Mouse (Mus musculus) MEL (cell line): Measurements from ENCODE around the gene Kctd5.

Experiments used
- CTCF ChIP-seq, 3 experiments: IDR thresholded peaks in 2 of 3; conservative IDR thresholded peaks in 1 of 3; 2 replicates each; pipeline ENCODE4 v1.5.1; 2011 to 2012; ENCODE audit warnings: low read length in 3 of 3, low read depth in 2 of 3, mild to moderate bottlenecking in 2 of 3, improper control_type of control experiment in 1 of 3, inconsistent platforms in 1 of 3, mixed read lengths in 1 of 3, moderate library complexity in 1 of 3; ENCODE audit not compliant: control insufficient read depth in 1 of 3, insufficient read depth in 1 of 3, poor library complexity in 1 of 3, severe bottlenecking in 1 of 3
- EP300 ChIP-seq, 2 experiments: IDR thresholded peaks; 2 replicates each; pipeline ENCODE4 v1.6.1; 2011; ENCODE audit warnings: improper control_type of control experiment in 2 of 2, low read length in 2 of 2, low read depth in 1 of 2, mild to moderate bottlenecking in 1 of 2
- GATA1 ChIP-seq: IDR thresholded peaks from 2 replicates; pipeline ENCODE4 v1.6.1; 2011; ENCODE audit warnings: low read depth, low read length, improper control_type of control experiment
- JUND ChIP-seq: IDR thresholded peaks from 2 replicates; pipeline ENCODE4 v1.6.1; 2011; ENCODE audit warnings: low read depth, mild to moderate bottlenecking, improper control_type of control experiment, low read length
- MAZ ChIP-seq: IDR thresholded peaks from 2 replicates; pipeline ENCODE4 v1.6.1; 2012; ENCODE audit warnings: low read depth, mild to moderate bottlenecking, inconsistent platforms, low read length, improper control_type of control experiment
- POLR2A ChIP-seq, 2 experiments: IDR thresholded peaks; 2 replicates each; pipeline ENCODE4 v1.6.1; 2011 to 2012; ENCODE audit warnings: low read length in 2 of 2, mild to moderate bottlenecking in 2 of 2, control low read depth in 1 of 2, improper control_type of control experiment in 1 of 2, low read depth in 1 of 2, moderate library complexity in 1 of 2; ENCODE audit not compliant: control insufficient read depth in 1 of 2, insufficient read depth in 1 of 2, poor library complexity in 1 of 2
- SIN3A ChIP-seq: IDR thresholded peaks from 2 replicates; pipeline ENCODE4 v1.6.1; 2012; ENCODE audit warnings: low read length, improper control_type of control experiment, inconsistent platforms
- SMC3 ChIP-seq: IDR thresholded peaks from 2 replicates; pipeline ENCODE4 v1.6.1; 2011; ENCODE audit warnings: low read depth, low read length, improper control_type of control experiment
- TAL1 ChIP-seq: IDR thresholded peaks from 2 replicates; pipeline ENCODE4 v1.6.1; 2012; ENCODE audit warnings: mild to moderate bottlenecking, inconsistent platforms, low read length, moderate library complexity, mixed read lengths
- ZC3H11A ChIP-seq: IDR thresholded peaks from 2 replicates; pipeline ENCODE4 v1.6.1; 2012; ENCODE audit warnings: low read depth, mild to moderate bottlenecking, inconsistent platforms, low read length, improper control_type of control experiment
- ZNF384 ChIP-seq: IDR thresholded peaks from 2 replicates; pipeline ENCODE4 v1.6.1; 2012; ENCODE audit warnings: low read depth, mild to moderate bottlenecking, inconsistent platforms, low read length, improper control_type of control experiment

DNA sequence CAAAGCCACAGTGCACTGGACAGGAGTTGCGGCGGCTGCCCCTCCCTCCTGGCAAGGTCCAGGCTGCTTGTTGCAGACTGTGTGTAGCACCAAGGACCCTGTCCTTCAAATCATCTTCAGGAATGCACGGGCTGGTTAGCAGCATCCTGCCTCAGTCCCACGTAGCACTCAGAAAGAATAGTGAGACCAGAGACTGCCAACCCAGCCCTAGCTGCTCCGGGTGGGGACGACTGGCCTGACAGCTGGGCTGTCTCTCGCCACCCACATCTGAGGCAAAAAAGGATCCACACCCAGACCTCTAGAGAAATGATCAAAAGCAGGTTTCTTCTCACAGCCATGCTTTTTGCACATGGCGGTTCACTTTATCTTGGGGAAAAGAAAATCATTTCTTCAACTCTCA lies 24.3 kb downstream of the Kctd5 start:
- no peak for TF ChIP-seq POLR2A (IDR thresholded peaks at IDR 0.05; ENCODE audit: control insufficient read depth in 1 of 2, insufficient read depth in 1 of 2, low read depth in 1 of 2, low read length in 2 of 2, poor library complexity in 1 of 2)
- no peak for TF ChIP-seq CTCF (IDR thresholded peaks at IDR 0.05 in 2 of 3, conservative IDR thresholded peaks at IDR 0.05 in 1 of 3; ENCODE audit: control insufficient read depth in 1 of 3, insufficient read depth in 1 of 3, low read depth in 2 of 3, low read length in 3 of 3, poor library complexity in 1 of 3, severe bottlenecking in 1 of 3)
- TF ChIP-seq ZNF384, result no peak
- no peak for TF ChIP-seq GATA1
- no peak for TF ChIP-seq SIN3A
- TF ChIP-seq SMC3, result no peak
- TF ChIP-seq TAL1, result no peak
- no peak for TF ChIP-seq EP300 (IDR thresholded peaks at IDR 0.05; ENCODE audit: low read depth in 1 of 2, low read length in 2 of 2)
- no peak for TF ChIP-seq JUND
- no peak for TF ChIP-seq ZC3H11A
- TF ChIP-seq MAZ, result no peak
